Mouse (Mus musculus) retina, postnatal 7 days (tissue): ENCODE data around the gene Cab39.
"Not testable (repeated sequence)": the region's sequence is repeated elsewhere in the genome, so short reads cannot be mapped to it uniquely, and the experiment has no call there.

Experiments
- DNase-seq: peaks from one replicate; pipeline ENCODE4 v3.0.0-alpha.2; 2012; ENCODE audit warnings: low read depth, low spot score

Gene Cab39

GRCm38 (mm10) chr1:85790565-85790964 is 2.7 kb upstream of the Cab39 start:
- no peak for DNase-seq

GRCm38 (mm10) chr1:85791476-85791875 is 1.8 kb upstream of the Cab39 start:
- DNase-seq = no peak

GRCm38 (mm10) chr1:85794106-85794771 is 998 bp downstream of the Cab39 start:
- DNase-seq = peak; percentile 5

- DNase-seq = no peak
Measured at GRCm38 (mm10) chr1:85795196-85795595, 2.0 kb downstream of the Cab39 start.

GRCm38 (mm10) chr1:85799776-85800175 is 6.5 kb downstream of the Cab39 start:
- DNase-seq = no peak

GRCm38 (mm10) chr1:85802517-85802916 is 9.3 kb downstream of the Cab39 start:
- DNase-seq = no peak

- DNase-seq = no peak
Measured at GRCm38 (mm10) chr1:85804551-85804950, 11.3 kb downstream of the Cab39 start.

GRCm38 (mm10) chr1:85809256-85809655 is 16.0 kb downstream of the Cab39 start:
- no peak for DNase-seq

GRCm38 (mm10) chr1:85810343-85810742 is 17.1 kb downstream of the Cab39 start:
- DNase-seq = no peak

- DNase-seq = no peak
Measured at GRCm38 (mm10) chr1:85810787-85811186, 17.5 kb downstream of the Cab39 start.

GRCm38 (mm10) chr1:85814213-85814612 is 21.0 kb downstream of the Cab39 start:
- not testable (repeated sequence) for DNase-seq

GRCm38 (mm10) chr1:85818121-85818520 is 24.9 kb downstream of the Cab39 start:
- DNase-seq = no peak

- no peak for DNase-seq
Measured at GRCm38 (mm10) chr1:85819695-85820094, 26.5 kb downstream of the Cab39 start.

- DNase-seq = no peak
Measured at GRCm38 (mm10) chr1:85822239-85822638, 29.0 kb downstream of the Cab39 start.

GRCm38 (mm10) chr1:85824905-85825304 is 31.7 kb downstream of the Cab39 start:
- no peak for DNase-seq

- DNase-seq = no peak
Measured at GRCm38 (mm10) chr1:85827166-85827565, 33.9 kb downstream of the Cab39 start.

GRCm38 (mm10) chr1:85829016-85829415 is 35.8 kb downstream of the Cab39 start:
- DNase-seq = no peak

GRCm38 (mm10) chr1:85838056-85838455 is 44.8 kb downstream of the Cab39 start:
- no peak for DNase-seq

GRCm38 (mm10) chr1:85839356-85839755 is 46.1 kb downstream of the Cab39 start:
- no peak for DNase-seq

- no peak for DNase-seq
Measured at GRCm38 (mm10) chr1:85839790-85840189, 46.5 kb downstream of the Cab39 start.

- no peak for DNase-seq
Measured at GRCm38 (mm10) chr1:85840421-85840820, 47.2 kb downstream of the Cab39 start.

- DNase-seq = no peak
Measured at GRCm38 (mm10) chr1:85842251-85842650, 49.0 kb downstream of the Cab39 start.

GRCm38 (mm10) chr1:85843291-85843863 is 50.1 kb downstream of the Cab39 start:
- DNase-seq = no peak

- no peak for DNase-seq
Measured at GRCm38 (mm10) chr1:85844981-85845380, 51.7 kb downstream of the Cab39 start.
